Mouse (Mus musculus) MEL (cell line): Measurements from ENCODE around the gene T2. TPM values are rescaled to one million over a fixed set of nuclear protein-coding genes. Genes with fewer than 3 reads are reported as not detected.
A peak's percentile ranks its signal among the peaks of the same experiment; 100 is the strongest.

Source experiments
- DNase-seq: peaks from one replicate; pipeline ENCODE4 v3.0.0; 2011; ENCODE audit warnings: low read depth, low spot score
- H3K27ac ChIP-seq: 2 replicates; pipeline ENCODE4 v1.5.1; 2012; ENCODE audit warnings: low read depth, mild to moderate bottlenecking, control low read depth, low read length, moderate library complexity; ENCODE audit not compliant: control insufficient read depth
- H3K27me3 ChIP-seq, 2 experiments: fragments of 150-350 bp in 1 of 2; sonication (generic) in 1 of 2; 2 replicates each; pipeline ENCODE4 v1.6.1; 2012; ENCODE audit warnings: low read length in 2 of 2, mild to moderate bottlenecking in 2 of 2, improper control_type of control experiment in 1 of 2, moderate library complexity in 1 of 2; ENCODE audit not compliant: insufficient read depth in 2 of 2, control insufficient read depth in 1 of 2
- H3K36me3 ChIP-seq, 2 experiments: 2 replicates each; pipeline ENCODE4 v1.6.1; 2012 to 2014; ENCODE audit warnings: low read length in 2 of 2, improper control_type of control experiment in 1 of 2, inconsistent platforms in 1 of 2, mild to moderate bottlenecking in 1 of 2; ENCODE audit not compliant: insufficient read depth in 2 of 2, control insufficient read depth in 1 of 2
- H3K4me1 ChIP-seq, 2 experiments: fragments of 150-350 bp in 1 of 2; sonication (generic) in 1 of 2; 2 replicates each; pipeline ENCODE4 v1.6.1; 2012; ENCODE audit warnings: low read length in 2 of 2, improper control_type of control experiment in 1 of 2, mild to moderate bottlenecking in 1 of 2; ENCODE audit not compliant: insufficient read depth in 2 of 2, control insufficient read depth in 1 of 2
- H3K4me3 ChIP-seq, 2 experiments: fragments of 150-350 bp in 1 of 2; sonication (generic) in 1 of 2; 2 replicates each; pipeline ENCODE4 v1.5.1; 2012; ENCODE audit warnings: low read depth in 2 of 2, low read length in 2 of 2, mild to moderate bottlenecking in 2 of 2, moderate library complexity in 2 of 2, control low read depth in 1 of 2, improper control_type of control experiment in 1 of 2; ENCODE audit not compliant: control insufficient read depth in 1 of 2, insufficient read depth in 1 of 2
- H3K79me2 ChIP-seq: 2 replicates; pipeline ENCODE4 v1.6.1; 2012; ENCODE audit warnings: mild to moderate bottlenecking, low read length, moderate library complexity; ENCODE audit not compliant: control insufficient read depth, poor library complexity, insufficient read depth
- H3K9ac ChIP-seq: 2 replicates; pipeline ENCODE4 v1.6.1; 2012; ENCODE audit warnings: low read depth, mild to moderate bottlenecking, control low read depth, low read length, moderate library complexity; ENCODE audit not compliant: control insufficient read depth, poor library complexity, severe bottlenecking
- H3K9me3 ChIP-seq: fragments of 150-350 bp; sonication (generic); replicated peaks from 2 replicates; pipeline ENCODE4 v1.6.1; 2012; ENCODE audit warnings: mild to moderate bottlenecking, low read length, improper control_type of control experiment, moderate library complexity; ENCODE audit not compliant: insufficient read depth
- CHD2 ChIP-seq: IDR thresholded peaks from 2 replicates; pipeline ENCODE4 v1.6.1; 2011; ENCODE audit warnings: low read length, improper control_type of control experiment
- ELF1 ChIP-seq: IDR thresholded peaks from 2 replicates; pipeline ENCODE4 v1.6.1; 2014; ENCODE audit warnings: low read depth, mild to moderate bottlenecking, inconsistent platforms, low read length, improper control_type of control experiment, moderate library complexity
- EP300 ChIP-seq, 2 experiments: IDR thresholded peaks; 2 replicates each; pipeline ENCODE4 v1.6.1; 2011; ENCODE audit warnings: improper control_type of control experiment in 2 of 2, low read length in 2 of 2, low read depth in 1 of 2, mild to moderate bottlenecking in 1 of 2
- ETS1 ChIP-seq: IDR thresholded peaks from 2 replicates; pipeline ENCODE4 v1.6.1; 2012; ENCODE audit warnings: low read depth, mild to moderate bottlenecking, inconsistent platforms, low read length, improper control_type of control experiment, moderate library complexity
- GABPA ChIP-seq: IDR thresholded peaks from 2 replicates; pipeline ENCODE4 v1.6.1; 2012; ENCODE audit warnings: low read depth, mild to moderate bottlenecking, inconsistent platforms, low read length, improper control_type of control experiment, moderate library complexity
- GATA1 ChIP-seq: IDR thresholded peaks from 2 replicates; pipeline ENCODE4 v1.6.1; 2011; ENCODE audit warnings: low read depth, low read length, improper control_type of control experiment
- HCFC1 ChIP-seq: IDR thresholded peaks from 2 replicates; pipeline ENCODE4 v1.6.1; 2012; ENCODE audit warnings: low read depth, mild to moderate bottlenecking, inconsistent platforms, low read length, improper control_type of control experiment, moderate library complexity
- JUND ChIP-seq: IDR thresholded peaks from 2 replicates; pipeline ENCODE4 v1.6.1; 2011; ENCODE audit warnings: low read depth, mild to moderate bottlenecking, improper control_type of control experiment, low read length
- KAT2A ChIP-seq: conservative IDR thresholded peaks from 2 replicates; pipeline ENCODE4 v1.6.1; 2012; ENCODE audit warnings: low read depth, low read length, improper control_type of control experiment, inconsistent platforms
- MAX ChIP-seq: IDR thresholded peaks from 2 replicates; pipeline ENCODE4 v1.6.1; 2011; ENCODE audit warnings: low read length, improper control_type of control experiment
- MXI1 ChIP-seq: IDR thresholded peaks from 2 replicates; pipeline ENCODE4 v1.6.1; 2011; ENCODE audit warnings: mild to moderate bottlenecking, low read depth, low read length, improper control_type of control experiment
- MYB ChIP-seq: IDR thresholded peaks from 2 replicates; pipeline ENCODE4 v1.6.1; 2011; ENCODE audit warnings: mild to moderate bottlenecking, low read depth, low read length, improper control_type of control experiment
- NELFE ChIP-seq: IDR thresholded peaks from 2 replicates; pipeline ENCODE4 v1.6.1; 2011; ENCODE audit warnings: low read depth, low read length, improper control_type of control experiment
- RAD21 ChIP-seq: IDR thresholded peaks from 2 replicates; pipeline ENCODE4 v1.6.1; 2011; ENCODE audit warnings: mild to moderate bottlenecking, low read depth, low read length, improper control_type of control experiment
- TBP ChIP-seq: IDR thresholded peaks from 2 replicates; pipeline ENCODE4 v1.8.0; 2011; ENCODE audit warnings: low read depth, low read length, improper control_type of control experiment
- ZKSCAN1 ChIP-seq: IDR thresholded peaks from 2 replicates; pipeline ENCODE4 v1.6.1; 2012; ENCODE audit warnings: low read depth, mild to moderate bottlenecking, inconsistent platforms, low read length, improper control_type of control experiment, moderate library complexity
- polyA plus RNA-seq, 2 experiments: library from polyadenylated mRNA; stranded (reverse) in 1 of 2; unstranded in 1 of 2; fragments of >175 nt in 1 of 2; fragments of >200 nt in 1 of 2; gene quantifications; 2 replicates each; pipeline versions ENCODE4 v1.2.1 to v1.2.4; 2012; ENCODE audit warnings: low replicate concordance in 2 of 2, low read depth in 1 of 2; ENCODE audit not compliant: insufficient read length in 2 of 2, insufficient read depth in 1 of 2, missing spikeins in 1 of 2
- total RNA-seq: library from RNA; depleted of rRNA; stranded (reverse); fragments of 300-350 nt; gene quantifications from 2 replicates; pipeline ENCODE4 v1.2.3, GENCODE M21; 2012

The T2 gene
- total and polyA plus RNA-seq, 3 experiments = 0.15 TPM; not detected in 2

DNA sequence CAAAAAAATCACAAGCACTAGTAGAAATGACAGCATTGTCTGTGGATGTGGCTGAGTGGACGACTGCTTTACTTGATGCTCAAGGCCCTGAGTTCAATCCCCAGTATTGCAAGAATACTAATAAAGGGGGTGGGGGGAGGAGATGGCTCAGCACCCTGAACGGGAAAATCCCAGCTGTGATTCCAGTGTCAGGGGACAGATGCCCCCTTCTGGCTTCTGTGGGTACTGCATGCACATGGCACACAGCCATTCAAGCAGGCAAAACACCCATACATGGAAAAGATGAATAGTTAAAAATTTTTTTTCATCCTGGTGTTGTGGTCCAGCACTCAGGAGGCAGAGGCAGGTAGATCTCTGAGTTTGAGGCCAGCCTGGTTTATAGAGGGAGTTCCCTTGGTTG is 67.5 kb downstream of the T2 start (continued):
- TF ChIP-seq MAX = peak; percentile 18; the same call in 1 of the 2 replicates
- no peak for TF ChIP-seq MXI1
- no peak for TF ChIP-seq ZKSCAN1
- TF ChIP-seq EP300 (IDR thresholded peaks at IDR 0.05; ENCODE audit: low read depth in 1 of 2, low read length in 2 of 2) = no peak
- TF ChIP-seq RAD21 = peak; percentile 36
- no peak for TF ChIP-seq GABPA
- TF ChIP-seq CHD2 = no peak
- no peak for TF ChIP-seq TBP
- TF ChIP-seq, all 39 proteins: peak for 6

DNA sequence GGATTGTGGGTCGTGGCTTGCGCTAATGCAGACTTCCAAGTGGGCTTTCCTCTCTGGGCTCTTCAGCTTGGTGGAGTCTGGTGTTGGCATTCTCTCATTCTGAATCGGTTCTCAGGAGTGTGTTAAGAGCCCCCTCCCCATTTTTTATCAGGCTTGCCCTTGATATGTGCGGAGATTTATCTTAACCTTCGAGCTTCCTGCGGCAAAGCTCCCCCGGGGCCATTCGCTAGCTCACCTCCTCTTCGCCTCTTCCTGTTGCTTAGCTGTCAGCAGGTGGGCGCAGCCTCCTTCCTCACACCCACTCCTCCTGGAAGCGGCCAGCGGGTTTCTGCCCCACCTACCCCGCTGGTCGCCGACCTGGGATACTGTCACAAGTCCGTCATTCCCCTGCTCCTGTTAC is 73.6 kb downstream of the T2 start:
- TF ChIP-seq GATA1 (no peak), KAT2A (no peak)
- Histone ChIP-seq H3K9me3 (no peaks in the 10 kb centered on the region), H3K27me3 (no peaks in the 10 kb centered on the region; a peak in 2 of 4 replicates), H3K36me3 (no peaks in the 10 kb centered on the region), H3K27ac (no peak overlapping the region), H3K4me3 (no peak overlapping the region), H3K79me2 (no peaks in the 10 kb centered on the region), H3K4me1 (no peaks in the 10 kb centered on the region), H3K9ac (no peak overlapping the region)
- no peak for DNase-seq

DNA sequence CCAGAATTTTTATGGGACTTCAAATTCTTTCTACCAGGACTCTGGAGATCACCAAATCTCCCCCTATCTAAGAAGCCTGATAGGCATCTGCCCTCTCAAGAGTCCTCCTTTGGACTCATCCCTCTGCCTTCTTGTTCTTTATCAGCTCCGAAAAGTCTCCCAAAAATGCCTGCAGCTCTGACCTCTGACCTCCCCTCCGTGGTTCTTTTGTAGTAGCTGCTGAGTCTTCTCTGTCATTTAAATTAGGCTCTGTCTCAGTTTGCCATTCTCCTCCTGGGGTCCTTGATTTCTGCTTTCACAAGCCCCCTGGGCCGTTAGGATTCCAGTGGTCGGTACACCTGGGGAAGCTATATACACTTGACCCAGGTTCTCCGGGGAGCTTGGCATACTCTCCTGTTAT is 74.1 kb downstream of the T2 start:
- Histone ChIP-seq H3K36me3 (no peaks in the 10 kb centered on the region), H3K4me3 (no peak overlapping the region), H3K4me1 (no peaks in the 10 kb centered on the region), H3K9me3 (no peaks in the 10 kb centered on the region), H3K79me2 (no peaks in the 10 kb centered on the region), H3K9ac (no peak overlapping the region), H3K27me3 (no peaks in the 10 kb centered on the region; a peak in 2 of 4 replicates), H3K27ac (no peak overlapping the region)
- TF ChIP-seq RAD21 = no peak
- TF ChIP-seq NELFE = no peak
- TF ChIP-seq ETS1 = no peak
- no peak for TF ChIP-seq MYB
- TF ChIP-seq HCFC1 = no peak
- TF ChIP-seq JUND = no peak
- no peak for TF ChIP-seq ELF1
- no peak for DNase-seq
